Mouse (Mus musculus) liver, adult (tissue): Measurements from ENCODE around the gene Ccdc54.

ENCODE experiments used
- GATA4 ChIP-seq: IDR thresholded peaks from 2 replicates; pipeline ENCODE4 v1.6.1; 2014; ENCODE audit warnings: mild to moderate bottlenecking, low read length; ENCODE audit not compliant: insufficient replicate concordance

The Ccdc54 gene

GRCm38 (mm10) chr16:50591054-50591453 lies at the start of gene Ccdc54:
Gene Ccdc54 (minus strand): TSS chr16:50591154.
- TF ChIP-seq GATA4 = no peak

- no peak for TF ChIP-seq GATA4
Measured at GRCm38 (mm10) chr16:50632585-50632984, 41.6 kb upstream of the Ccdc54 start.

- no peak for TF ChIP-seq GATA4
Measured at GRCm38 (mm10) chr16:50615569-50615968, 24.6 kb upstream of the Ccdc54 start.

GRCm38 (mm10) chr16:50612944-50613343 lies 22.0 kb upstream of the Ccdc54 start:
- no peak for TF ChIP-seq GATA4

GRCm38 (mm10) chr16:50610580-50610979 lies 19.6 kb upstream of the Ccdc54 start:
- TF ChIP-seq GATA4 = no peak

- TF ChIP-seq GATA4 = no peak
Measured at GRCm38 (mm10) chr16:50607776-50608562, 17.0 kb upstream of the Ccdc54 start.

- TF ChIP-seq GATA4 = no peak
Measured at GRCm38 (mm10) chr16:50604826-50605225, 13.9 kb upstream of the Ccdc54 start.

GRCm38 (mm10) chr16:50601947-50602346 lies 11.0 kb upstream of the Ccdc54 start:
- TF ChIP-seq GATA4 = no peak

- no peak for TF ChIP-seq GATA4
Measured at GRCm38 (mm10) chr16:50600665-50601064, 9.7 kb upstream of the Ccdc54 start.

GRCm38 (mm10) chr16:50596679-50597078 lies 5.7 kb upstream of the Ccdc54 start:
- TF ChIP-seq GATA4 = no peak

- no peak for TF ChIP-seq GATA4
Measured at GRCm38 (mm10) chr16:50596171-50596570, 5.2 kb upstream of the Ccdc54 start.

GRCm38 (mm10) chr16:50594876-50595275 lies 3.9 kb upstream of the Ccdc54 start:
- TF ChIP-seq GATA4 = no peak

- TF ChIP-seq GATA4 = no peak
Measured at GRCm38 (mm10) chr16:50593361-50593760, 2.4 kb upstream of the Ccdc54 start.

GRCm38 (mm10) chr16:50589574-50590151 lies 1.3 kb downstream of the Ccdc54 start:
- TF ChIP-seq GATA4 = no peak

- TF ChIP-seq GATA4 = no peak
Measured at GRCm38 (mm10) chr16:50588191-50588590, 2.8 kb downstream of the Ccdc54 start.

- TF ChIP-seq GATA4 = no peak
Measured at GRCm38 (mm10) chr16:50587139-50587538, 3.8 kb downstream of the Ccdc54 start.

GRCm38 (mm10) chr16:50578361-50578760 lies 12.6 kb downstream of the Ccdc54 start:
- TF ChIP-seq GATA4 = no peak
